Mouse (Mus musculus) liver, embryonic 14.5 days (tissue): ENCODE data around the gene Plcxd2.

Experiments used
- CTCF ChIP-seq: IDR thresholded peaks from 2 replicates; pipeline ENCODE4 v1.5.1; 2016; ENCODE audit warnings: antibody characterized with exemption, low read depth, control low read depth
- EP300 ChIP-seq: IDR thresholded peaks from 2 replicates; pipeline ENCODE4 v1.6.1; 2016; ENCODE audit warnings: antibody characterized with exemption, low read depth

DNA sequence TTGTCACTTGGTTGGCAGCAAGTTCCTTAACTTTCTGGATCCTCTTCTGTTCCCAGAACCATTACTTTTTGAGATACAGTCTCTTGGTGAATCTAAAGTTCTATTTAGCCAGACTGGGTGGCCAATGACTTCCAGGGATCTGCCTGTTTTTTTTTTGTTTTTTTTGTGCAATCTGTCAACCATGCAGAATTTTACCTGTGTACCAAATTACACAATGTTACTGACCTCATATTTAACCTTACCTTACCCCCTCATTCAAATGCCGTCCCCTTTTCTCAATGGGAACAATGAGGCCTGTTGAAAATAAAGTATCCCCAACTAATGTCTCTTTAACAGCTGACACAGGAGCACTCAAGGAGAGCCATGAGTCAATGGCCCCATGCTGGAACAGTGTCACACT lies 33.8 kb downstream of the Plcxd2 start:
- TF ChIP-seq EP300 (no peak), CTCF (no peak)
